Mouse (Mus musculus) adrenal gland, postnatal 36 days (tissue): ENCODE measurements around the gene Pcp2. TPM values are rescaled to one million over a fixed set of nuclear protein-coding genes. Genes with fewer than 3 reads are reported as not detected.

ENCODE experiments used
- total RNA-seq, 2 experiments: library from RNA; stranded (reverse); gene quantifications; 2 replicates each; pipeline ENCODE4 v1.2.3; 2021

Gene Pcp2
- total RNA-seq, 2 experiments from 2014 or later = not detected

Other genes with a start within 250 kb of the Pcp2 start
- 10 to 100 TPM; 33.9 to 38.4 TPM for gene Arhgef18, start 232.5 kb downstream of the Pcp2 start, total RNA-seq
- 10 to 100 TPM in 1 of 2 experiments, 1 to 10 TPM in 1; 5.7 to 13.6 TPM for gene Pex11g, start 157.9 kb downstream of the Pcp2 start, total RNA-seq
- not detected for gene Tex45, start 154.7 kb downstream of the Pcp2 start, total RNA-seq
- 10 to 100 TPM; 18.3 to 22.3 TPM for gene Zfp358, start 132.4 kb downstream of the Pcp2 start, total RNA-seq
- gene Mcoln1, start 125.1 kb downstream of the Pcp2 start, total RNA-seq = 10 to 100 TPM; 36.1 to 39.8 TPM
- 10 to 100 TPM; 35.8 to 37.1 TPM for gene Pnpla6, start 110.2 kb downstream of the Pcp2 start, total RNA-seq
- gene C330021F23Rik, start 57.6 kb downstream of the Pcp2 start, total RNA-seq = under 1 TPM in 1 of 2 experiments, not detected in 1; 0.23 TPM
- gene Camsap3, start 38.3 kb downstream of the Pcp2 start, total RNA-seq = 1 to 10 TPM; 5.5 to 5.6 TPM
- gene Xab2, start 4.2 kb downstream of the Pcp2 start, total RNA-seq = 10 to 100 TPM; 36.0 to 40.7 TPM
- gene Pet100, start 4.0 kb downstream of the Pcp2 start, total RNA-seq = 100 to 1,000 TPM; 113 to 119 TPM
- gene Stxbp2, start 5.4 kb upstream of the Pcp2 start, total RNA-seq = 100 to 1,000 TPM in 1 of 2 experiments, 10 to 100 TPM in 1; 76.0 to 109 TPM
- 100 to 1,000 TPM in 1 of 2 experiments, 10 to 100 TPM in 1; 89.6 to 156 TPM for gene Retn, start 30.2 kb upstream of the Pcp2 start, total RNA-seq
- under 1 TPM in 1 of 2 experiments, not detected in 1; 0.79 TPM for gene Mcemp1, start 40.2 kb upstream of the Pcp2 start, total RNA-seq
- gene Fcor, start 46.8 kb upstream of the Pcp2 start, total RNA-seq = 10 to 100 TPM; 46.7 to 70.7 TPM
- 10 to 100 TPM; 20.7 to 21.0 TPM for gene Trappc5, start 50.8 kb upstream of the Pcp2 start, total RNA-seq
- not detected for gene Fcer2a, start 68.6 kb upstream of the Pcp2 start, total RNA-seq
- gene Clec4g, start 95.1 kb upstream of the Pcp2 start, total RNA-seq = not detected
- 1 to 10 TPM in 1 of 2 experiments, not detected in 1; 1.2 TPM for gene Cd209a, start 123.4 kb upstream of the Pcp2 start, total RNA-seq
- not detected for gene Cd209e, start 228.8 kb upstream of the Pcp2 start, total RNA-seq